Mouse (Mus musculus): ENCODE measurements around the gene Slc6a3. TPM values are rescaled to one million over a fixed set of nuclear protein-coding genes. Genes with fewer than 3 reads are reported as not detected.

Gene Slc6a3
- polyA plus RNA-seq (2014; fragmentation: Nextera tagmentation; extraction: Ambion mirVana), result 0.14 and 0.24 TPM in 2 replicates

GRCm38 (mm10) chr13:73536403-73536821 lies at the start of gene Slc6a3:
Slc6a3 (plus strand) TSS chr13:73536747.
- Histone ChIP-seq H3K4me2 (peak within 1 kb of the TSS; percentile 75), H3K4me1 (ENCODE audit: insufficient read depth) (no peaks in the 10 kb centered on the region), H3K27me3 (ENCODE audit: insufficient read depth, low read length) (peaks cover 24% of the 10 kb centered on the region), H3K4me3 (ENCODE audit: low read depth, low read length) (peak within 1 kb of the TSS; percentile 37), H3K9me3 (ENCODE audit: low read depth, low read length) (no peaks in the 10 kb centered on the region), H3K36me3 (ENCODE audit: insufficient read depth) (no peaks in the 10 kb centered on the region), H3K27ac (ENCODE audit: low read depth) (no peak within 1 kb of the TSS), H3K9ac (peak within 1 kb of the TSS; percentile 13; the same call in 1 of the 2 replicates)
- ATAC-seq (ENCODE audit: insufficient read depth) (peak; percentile 94), DNase-seq (peak; percentile 68)
- TF ChIP-seq CTCF (IDR thresholded peaks at IDR 0.05; ENCODE audit: low read depth), result no peak
- under 1% methylated on average over 26 of the region's 26 CpGs for WGBS

- Histone ChIP-seq H3K4me2 (no peak overlapping the region), H3K27me3 (ENCODE audit: insufficient read depth, low read length) (no peaks in the 10 kb centered on the region), H3K4me3 (ENCODE audit: low read depth, low read length) (no peak overlapping the region), H3K27ac (ENCODE audit: low read depth) (no peak overlapping the region), H3K36me3 (ENCODE audit: insufficient read depth) (peaks cover 83% of the 10 kb centered on the region), H3K9me3 (ENCODE audit: low read depth, low read length) (no peaks in the 10 kb centered on the region; the same call in 1 of the 2 replicates), H3K9ac (no peak overlapping the region), H3K4me1 (ENCODE audit: insufficient read depth) (no peaks in the 10 kb centered on the region)
- 36% methylated on average over 3 of the region's 3 CpGs for WGBS
- DNase-seq (no peak), ATAC-seq (ENCODE audit: insufficient read depth) (no peak)
- TF ChIP-seq CTCF (IDR thresholded peaks at IDR 0.05; ENCODE audit: low read depth), result no peak
Measured at GRCm38 (mm10) chr13:73488105-73488504, 48.4 kb upstream of the Slc6a3 start.

- Histone ChIP-seq H3K9ac (no peak overlapping the region), H3K4me3 (ENCODE audit: low read depth, low read length) (no peak overlapping the region), H3K9me3 (ENCODE audit: low read depth, low read length) (no peaks in the 10 kb centered on the region; the same call in 1 of the 2 replicates), H3K27ac (ENCODE audit: low read depth) (no peak overlapping the region), H3K4me2 (no peak overlapping the region), H3K27me3 (ENCODE audit: insufficient read depth, low read length) (no peaks in the 10 kb centered on the region), H3K36me3 (ENCODE audit: insufficient read depth) (peaks cover 86% of the 10 kb centered on the region), H3K4me1 (ENCODE audit: insufficient read depth) (no peaks in the 10 kb centered on the region)
- TF ChIP-seq CTCF (IDR thresholded peaks at IDR 0.05; ENCODE audit: low read depth), result no peak
- no peak for ATAC-seq (ENCODE audit: insufficient read depth)
- 76% methylated on average over 9 of the region's 9 CpGs for WGBS
- no peak for DNase-seq
Measured at GRCm38 (mm10) chr13:73488707-73489106, 47.8 kb upstream of the Slc6a3 start.

GRCm38 (mm10) chr13:73489986-73490385 lies 46.6 kb upstream of the Slc6a3 start:
- DNase-seq, result no peak
- no peaks in the 10 kb centered on the region; the same call in 1 of the 2 replicates for H3K9me3 ChIP-seq (ENCODE audit: low read depth, low read length)
- H3K36me3 ChIP-seq (ENCODE audit: insufficient read depth), result peaks cover 88% of the 10 kb centered on the region
- no peak overlapping the region for H3K4me3 ChIP-seq (ENCODE audit: low read depth, low read length)
- H3K4me2 ChIP-seq, result no peak overlapping the region
- no peak overlapping the region for H3K9ac ChIP-seq
- no peak for ATAC-seq (ENCODE audit: insufficient read depth)
- H3K4me1 ChIP-seq (ENCODE audit: insufficient read depth), result no peaks in the 10 kb centered on the region
- H3K27ac ChIP-seq (ENCODE audit: low read depth), result no peak overlapping the region
- WGBS, result 85% methylated on average over 3 of the region's 3 CpGs
- no peak for TF ChIP-seq CTCF (IDR thresholded peaks at IDR 0.05; ENCODE audit: low read depth)
- H3K27me3 ChIP-seq (ENCODE audit: insufficient read depth, low read length), result no peaks in the 10 kb centered on the region

- ATAC-seq (ENCODE audit: insufficient read depth), result no peak
- 76% methylated on average over 8 of the region's 8 CpGs for WGBS
Measured at GRCm38 (mm10) chr13:73490564-73491170, 45.9 kb upstream of the Slc6a3 start.

GRCm38 (mm10) chr13:73493183-73493582 lies 43.4 kb upstream of the Slc6a3 start:
- ATAC-seq (ENCODE audit: insufficient read depth), result no peak
- 88% methylated on average over 4 of the region's 4 CpGs for WGBS
- no peak for DNase-seq
- Histone ChIP-seq H3K27me3 (ENCODE audit: insufficient read depth, low read length) (no peaks in the 10 kb centered on the region), H3K4me1 (ENCODE audit: insufficient read depth) (no peaks in the 10 kb centered on the region), H3K27ac (ENCODE audit: low read depth) (no peak overlapping the region), H3K9ac (no peak overlapping the region), H3K4me3 (ENCODE audit: low read depth, low read length) (no peak overlapping the region), H3K4me2 (no peak overlapping the region), H3K36me3 (ENCODE audit: insufficient read depth) (peaks cover 89% of the 10 kb centered on the region), H3K9me3 (ENCODE audit: low read depth, low read length) (no peaks in the 10 kb centered on the region)
- no peak for TF ChIP-seq CTCF (IDR thresholded peaks at IDR 0.05; ENCODE audit: low read depth)

More at GRCm38 (mm10) chr13:73490564-73491170, 45.9 kb upstream of the Slc6a3 start:
- H3K27me3 ChIP-seq (ENCODE audit: insufficient read depth, low read length), result no peaks in the 10 kb centered on the region
- H3K36me3 ChIP-seq (ENCODE audit: insufficient read depth), result peaks cover 88% of the 10 kb centered on the region
- H3K9ac ChIP-seq, result no peak overlapping the region
- no peak for TF ChIP-seq CTCF (IDR thresholded peaks at IDR 0.05; ENCODE audit: low read depth)
- no peak for DNase-seq
- H3K4me2 ChIP-seq, result no peak overlapping the region
- no peak overlapping the region for H3K4me3 ChIP-seq (ENCODE audit: low read depth, low read length)
- no peaks in the 10 kb centered on the region for H3K4me1 ChIP-seq (ENCODE audit: insufficient read depth)
- no peaks in the 10 kb centered on the region; the same call in 1 of the 2 replicates for H3K9me3 ChIP-seq (ENCODE audit: low read depth, low read length)
- H3K27ac ChIP-seq (ENCODE audit: low read depth), result no peak overlapping the region

- Histone ChIP-seq H3K27me3 (ENCODE audit: insufficient read depth, low read length) (no peaks in the 10 kb centered on the region), H3K9ac (no peak overlapping the region), H3K4me1 (ENCODE audit: insufficient read depth) (no peaks in the 10 kb centered on the region), H3K36me3 (ENCODE audit: insufficient read depth) (peaks cover 89% of the 10 kb centered on the region), H3K9me3 (ENCODE audit: low read depth, low read length) (no peaks in the 10 kb centered on the region), H3K4me2 (no peak overlapping the region), H3K4me3 (ENCODE audit: low read depth, low read length) (no peak overlapping the region), H3K27ac (ENCODE audit: low read depth) (no peak overlapping the region)
- no peak for ATAC-seq (ENCODE audit: insufficient read depth)
- WGBS, result 87% methylated on average over 9 of the region's 9 CpGs
- TF ChIP-seq CTCF (IDR thresholded peaks at IDR 0.05; ENCODE audit: low read depth), result no peak
- no peak for DNase-seq
Measured at GRCm38 (mm10) chr13:73494528-73494927, 42.0 kb upstream of the Slc6a3 start.
